Mouse (Mus musculus) MEL (cell line): Measurements from ENCODE around the gene Ssr2. TPM values are rescaled to one million over a fixed set of nuclear protein-coding genes. Genes with fewer than 3 reads are reported as not detected.
"Not testable (repeated sequence)": the region's sequence is repeated elsewhere in the genome, so short reads cannot be mapped to it uniquely, and the experiment has no call there.

ENCODE experiments used
- DNase-seq: peaks from one replicate; pipeline ENCODE4 v3.0.0; 2011; ENCODE audit warnings: low read depth, low spot score
- H3K27ac ChIP-seq: 2 replicates; pipeline ENCODE4 v1.5.1; 2012; ENCODE audit warnings: low read depth, mild to moderate bottlenecking, control low read depth, low read length, moderate library complexity; ENCODE audit not compliant: control insufficient read depth
- H3K27me3 ChIP-seq, 2 experiments: fragments of 150-350 bp in 1 of 2; sonication (generic) in 1 of 2; 2 replicates each; pipeline ENCODE4 v1.6.1; 2012; ENCODE audit warnings: low read length in 2 of 2, mild to moderate bottlenecking in 2 of 2, improper control_type of control experiment in 1 of 2, moderate library complexity in 1 of 2; ENCODE audit not compliant: insufficient read depth in 2 of 2, control insufficient read depth in 1 of 2
- H3K36me3 ChIP-seq, 2 experiments: 2 replicates each; pipeline ENCODE4 v1.6.1; 2012 to 2014; ENCODE audit warnings: low read length in 2 of 2, improper control_type of control experiment in 1 of 2, inconsistent platforms in 1 of 2, mild to moderate bottlenecking in 1 of 2; ENCODE audit not compliant: insufficient read depth in 2 of 2, control insufficient read depth in 1 of 2
- H3K4me1 ChIP-seq, 2 experiments: fragments of 150-350 bp in 1 of 2; sonication (generic) in 1 of 2; 2 replicates each; pipeline ENCODE4 v1.6.1; 2012; ENCODE audit warnings: low read length in 2 of 2, improper control_type of control experiment in 1 of 2, mild to moderate bottlenecking in 1 of 2; ENCODE audit not compliant: insufficient read depth in 2 of 2, control insufficient read depth in 1 of 2
- H3K4me3 ChIP-seq, 2 experiments: fragments of 150-350 bp in 1 of 2; sonication (generic) in 1 of 2; 2 replicates each; pipeline ENCODE4 v1.5.1; 2012; ENCODE audit warnings: low read depth in 2 of 2, low read length in 2 of 2, mild to moderate bottlenecking in 2 of 2, moderate library complexity in 2 of 2, control low read depth in 1 of 2, improper control_type of control experiment in 1 of 2; ENCODE audit not compliant: control insufficient read depth in 1 of 2, insufficient read depth in 1 of 2
- H3K79me2 ChIP-seq: 2 replicates; pipeline ENCODE4 v1.6.1; 2012; ENCODE audit warnings: mild to moderate bottlenecking, low read length, moderate library complexity; ENCODE audit not compliant: control insufficient read depth, poor library complexity, insufficient read depth
- H3K9ac ChIP-seq: 2 replicates; pipeline ENCODE4 v1.6.1; 2012; ENCODE audit warnings: low read depth, mild to moderate bottlenecking, control low read depth, low read length, moderate library complexity; ENCODE audit not compliant: control insufficient read depth, poor library complexity, severe bottlenecking
- H3K9me3 ChIP-seq: fragments of 150-350 bp; sonication (generic); replicated peaks from 2 replicates; pipeline ENCODE4 v1.6.1; 2012; ENCODE audit warnings: mild to moderate bottlenecking, low read length, improper control_type of control experiment, moderate library complexity; ENCODE audit not compliant: insufficient read depth
- BHLHE40 ChIP-seq: IDR thresholded peaks from 2 replicates; pipeline ENCODE4 v1.6.1; 2012; ENCODE audit warnings: low read depth, mild to moderate bottlenecking, inconsistent platforms, low read length, improper control_type of control experiment, borderline replicate concordance
- CHD1 ChIP-seq: IDR thresholded peaks from 2 replicates; pipeline ENCODE4 v1.6.1; 2012; ENCODE audit warnings: low read depth, mild to moderate bottlenecking, inconsistent platforms, low read length, improper control_type of control experiment
- E2F4 ChIP-seq: IDR thresholded peaks from 2 replicates; pipeline ENCODE4 v1.6.1; 2011; ENCODE audit warnings: low read depth, low read length, improper control_type of control experiment, borderline replicate concordance
- GABPA ChIP-seq: IDR thresholded peaks from 2 replicates; pipeline ENCODE4 v1.6.1; 2012; ENCODE audit warnings: low read depth, mild to moderate bottlenecking, inconsistent platforms, low read length, improper control_type of control experiment, moderate library complexity
- GATA1 ChIP-seq: IDR thresholded peaks from 2 replicates; pipeline ENCODE4 v1.6.1; 2011; ENCODE audit warnings: low read depth, low read length, improper control_type of control experiment
- HCFC1 ChIP-seq: IDR thresholded peaks from 2 replicates; pipeline ENCODE4 v1.6.1; 2012; ENCODE audit warnings: low read depth, mild to moderate bottlenecking, inconsistent platforms, low read length, improper control_type of control experiment, moderate library complexity
- KAT2A ChIP-seq: conservative IDR thresholded peaks from 2 replicates; pipeline ENCODE4 v1.6.1; 2012; ENCODE audit warnings: low read depth, low read length, improper control_type of control experiment, inconsistent platforms
- MAFK ChIP-seq: IDR thresholded peaks from 2 replicates; pipeline ENCODE4 v1.6.1; 2011; ENCODE audit warnings: low read depth, mild to moderate bottlenecking, low read length, improper control_type of control experiment, borderline replicate concordance
- MAX ChIP-seq: IDR thresholded peaks from 2 replicates; pipeline ENCODE4 v1.6.1; 2011; ENCODE audit warnings: low read length, improper control_type of control experiment
- MEF2A ChIP-seq: IDR thresholded peaks from 2 replicates; pipeline ENCODE4 v1.6.1; 2014; ENCODE audit warnings: low read depth, mild to moderate bottlenecking, inconsistent platforms, low read length, improper control_type of control experiment; ENCODE audit not compliant: poor library complexity, insufficient replicate concordance, severe bottlenecking; ENCODE audit errors: extremely low read depth
- MXI1 ChIP-seq: IDR thresholded peaks from 2 replicates; pipeline ENCODE4 v1.6.1; 2011; ENCODE audit warnings: mild to moderate bottlenecking, low read depth, low read length, improper control_type of control experiment
- MYB ChIP-seq: IDR thresholded peaks from 2 replicates; pipeline ENCODE4 v1.6.1; 2011; ENCODE audit warnings: mild to moderate bottlenecking, low read depth, low read length, improper control_type of control experiment
- MYC ChIP-seq: IDR thresholded peaks from 2 replicates; pipeline ENCODE4 v1.6.1; 2011; ENCODE audit warnings: low read depth, mild to moderate bottlenecking, low read length, improper control_type of control experiment, moderate library complexity
- NRF1 ChIP-seq: IDR thresholded peaks from 2 replicates; pipeline ENCODE4 v1.6.1; 2014; ENCODE audit warnings: low read depth, mild to moderate bottlenecking, inconsistent platforms, low read length, improper control_type of control experiment, moderate library complexity; ENCODE audit not compliant: poor library complexity, insufficient read depth, severe bottlenecking
- POLR2A ChIP-seq, 2 experiments: IDR thresholded peaks; 2 replicates each; pipeline ENCODE4 v1.6.1; 2011 to 2012; ENCODE audit warnings: low read length in 2 of 2, mild to moderate bottlenecking in 2 of 2, control low read depth in 1 of 2, improper control_type of control experiment in 1 of 2, low read depth in 1 of 2, moderate library complexity in 1 of 2; ENCODE audit not compliant: control insufficient read depth in 1 of 2, insufficient read depth in 1 of 2, poor library complexity in 1 of 2
- POLR2AphosphoS2 ChIP-seq: IDR thresholded peaks from 2 replicates; pipeline ENCODE4 v1.6.1; 2011; ENCODE audit warnings: low read length, improper control_type of control experiment
- POLR2AphosphoS5 ChIP-seq: IDR thresholded peaks from 2 replicates; pipeline ENCODE4 v1.6.1; 2012; ENCODE audit warnings: low read depth, borderline replicate concordance, mild to moderate bottlenecking, inconsistent platforms, low read length, moderate library complexity, mixed read lengths
- RCOR1 ChIP-seq: IDR thresholded peaks from 2 replicates; pipeline ENCODE4 v1.6.1; 2012; ENCODE audit warnings: low read depth, mild to moderate bottlenecking, inconsistent platforms, low read length, improper control_type of control experiment
- SIN3A ChIP-seq: IDR thresholded peaks from 2 replicates; pipeline ENCODE4 v1.6.1; 2012; ENCODE audit warnings: low read length, improper control_type of control experiment, inconsistent platforms
- TCF12 ChIP-seq: IDR thresholded peaks from 2 replicates; pipeline ENCODE4 v1.6.1; 2014; ENCODE audit warnings: low read depth, mild to moderate bottlenecking, inconsistent platforms, low read length, improper control_type of control experiment, moderate library complexity
- UBTF ChIP-seq: IDR thresholded peaks from 2 replicates; pipeline ENCODE4 v1.6.1; 2012; ENCODE audit warnings: low read depth, mild to moderate bottlenecking, inconsistent platforms, low read length, improper control_type of control experiment, moderate library complexity, borderline replicate concordance; ENCODE audit not compliant: insufficient read depth
- USF1 ChIP-seq: IDR thresholded peaks from 2 replicates; pipeline ENCODE4 v1.6.1; 2014; ENCODE audit warnings: low read depth, mild to moderate bottlenecking, inconsistent platforms, low read length, improper control_type of control experiment, moderate library complexity
- ZNF384 ChIP-seq: IDR thresholded peaks from 2 replicates; pipeline ENCODE4 v1.6.1; 2012; ENCODE audit warnings: low read depth, mild to moderate bottlenecking, inconsistent platforms, low read length, improper control_type of control experiment
- polyA plus RNA-seq, 2 experiments: library from polyadenylated mRNA; stranded (reverse) in 1 of 2; unstranded in 1 of 2; fragments of >175 nt in 1 of 2; fragments of >200 nt in 1 of 2; gene quantifications; 2 replicates each; pipeline versions ENCODE4 v1.2.1 to v1.2.4; 2012; ENCODE audit warnings: low replicate concordance in 2 of 2, low read depth in 1 of 2; ENCODE audit not compliant: insufficient read length in 2 of 2, insufficient read depth in 1 of 2, missing spikeins in 1 of 2
- total RNA-seq: library from RNA; depleted of rRNA; stranded (reverse); fragments of 300-350 nt; gene quantifications from 2 replicates; pipeline ENCODE4 v1.2.3, GENCODE M21; 2012

The Ssr2 gene
- total and polyA plus RNA-seq, 3 experiments, result 176 to 706 (median 594) TPM

DNA sequence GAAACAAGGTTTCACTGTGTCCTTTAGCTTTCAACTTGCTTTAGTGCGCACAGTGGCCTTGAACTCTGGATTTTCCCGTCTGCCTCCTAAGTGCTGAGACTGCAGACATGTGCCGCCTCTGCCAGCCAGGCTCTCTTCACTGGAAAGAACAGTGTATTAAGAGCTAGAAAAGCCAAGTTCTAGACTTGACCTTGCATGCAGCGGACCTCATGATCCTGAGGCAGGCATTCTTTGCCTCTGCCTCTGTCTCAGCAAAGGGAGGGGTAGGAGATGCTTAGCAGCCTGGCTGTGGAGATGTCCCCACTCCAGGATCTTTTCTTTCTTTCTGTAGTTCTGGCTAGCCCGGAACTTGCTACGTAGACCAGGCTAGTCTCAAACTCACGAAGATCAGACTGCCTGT, 29.2 kb downstream of the Ssr2 start:
- peaks cover 6 to 18% of the 10 kb centered on the region in 2 experiments; a peak in 3 of 4 replicates for H3K4me1 ChIP-seq

DNA sequence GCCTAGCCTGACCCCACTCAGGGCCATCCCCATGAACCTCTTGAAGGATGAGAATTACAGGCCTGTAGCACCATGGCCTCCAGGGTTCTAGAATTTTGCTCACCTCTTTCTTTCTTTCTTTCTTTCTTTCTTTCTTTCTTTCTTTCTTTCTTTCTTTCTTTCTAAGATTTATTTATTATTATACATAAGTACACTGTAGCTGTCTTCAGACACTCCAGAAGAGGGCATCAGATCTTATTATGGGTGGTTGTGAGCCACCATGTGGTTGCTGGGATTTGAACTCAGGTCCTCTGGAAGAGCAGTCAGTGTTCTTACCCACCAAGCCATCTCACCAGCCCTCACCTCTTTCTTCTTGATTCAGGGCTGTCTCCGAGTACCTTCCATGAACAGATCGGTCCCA, 30.0 kb downstream of the Ssr2 start, which contains the start of gene Arhgef2:
Arhgef2 (plus strand) TSS at position 301 of the 400 bp plus-strand sequence.
- Histone ChIP-seq H3K4me1 (peaks cover 6 to 18% of the 10 kb centered on the region in 2 experiments; a peak in 3 of 4 replicates), H3K36me3 (peaks cover 0 to 16% of the 10 kb centered on the region in 2 experiments; a peak in 2 of 4 replicates), H3K9ac (peak within 1 kb of the TSS; percentile 30), H3K27ac (peak within 1 kb of the TSS; percentile 30), H3K4me3 (peak within 1 kb of the TSS; percentile 10 to 13; a peak in 3 of 4 replicates)
- DNase-seq, H3K27me3 ChIP-seq, H3K9me3 ChIP-seq, H3K79me2 ChIP-seq: not testable (repeated sequence)

More for the DNA sequence above, 29.2 kb downstream of the Ssr2 start:
- Histone ChIP-seq H3K9me3 (no peaks in the 10 kb centered on the region), H3K27ac (no peak overlapping the region), H3K27me3 (no peaks in the 10 kb centered on the region), H3K79me2 (no peaks in the 10 kb centered on the region; the same call in 1 of the 2 replicates), H3K9ac (no peak overlapping the region), H3K36me3 (peaks cover 0 to 16% of the 10 kb centered on the region in 2 experiments; a peak in 2 of 4 replicates), H3K4me3 (no peak overlapping the region)
- no peak for TF ChIP-seq GABPA
- TF ChIP-seq TCF12, result no peak
- TF ChIP-seq MAX, result no peak
- no peak for TF ChIP-seq UBTF
- TF ChIP-seq USF1, result no peak
- TF ChIP-seq E2F4, result no peak
- TF ChIP-seq BHLHE40, result no peak
- DNase-seq, result no peak

DNA sequence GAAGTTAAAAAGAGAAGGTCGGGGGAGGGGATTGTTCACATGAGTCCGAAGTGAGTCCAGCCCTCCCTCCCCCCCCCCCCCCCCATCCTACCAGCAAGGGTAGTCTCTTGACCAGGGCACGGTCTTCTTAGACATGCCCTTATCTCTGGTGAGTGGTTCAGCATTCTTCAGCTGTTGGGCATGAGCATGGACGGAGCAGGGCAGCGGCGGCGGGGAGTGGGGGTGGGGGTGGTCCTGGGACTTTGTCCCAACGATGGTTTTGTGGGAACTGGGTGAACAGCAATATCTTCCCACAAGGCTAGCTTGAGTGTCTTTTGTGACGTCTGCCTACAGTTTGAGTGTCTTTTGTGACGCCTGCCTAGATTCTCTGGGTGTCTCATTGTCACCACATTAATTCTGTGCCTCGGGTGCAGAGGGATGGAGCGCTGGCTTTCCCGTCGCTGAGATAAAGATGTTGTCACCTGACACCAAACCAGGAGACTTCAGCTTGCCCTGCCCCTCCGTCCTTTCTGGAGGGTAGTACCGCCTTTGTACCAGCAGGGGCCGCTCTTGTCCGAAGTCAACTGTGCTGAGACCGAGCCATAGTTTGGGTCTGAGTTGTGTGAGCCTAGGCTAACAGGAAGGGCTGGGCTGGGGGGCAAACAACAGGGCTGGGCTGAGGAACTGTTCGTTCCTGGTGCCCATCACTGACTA, 31.5 kb downstream of the Ssr2 start:
- H3K9ac ChIP-seq, result peak overlapping the region; percentile 57
- DNase-seq, result peak; percentile 97
- H3K27ac ChIP-seq, result peak overlapping the region; percentile 56
- no peaks in the 10 kb centered on the region for H3K9me3 ChIP-seq
- peak overlapping the region; percentile 35 to 36 for H3K4me3 ChIP-seq
- H3K27me3 ChIP-seq, result no peaks in the 10 kb centered on the region
- peaks cover 9 to 22% of the 10 kb centered on the region in 2 experiments for H3K4me1 ChIP-seq
- peaks cover 0 to 19% of the 10 kb centered on the region in 2 experiments; a peak in 2 of 4 replicates for H3K36me3 ChIP-seq
- no peaks in the 10 kb centered on the region; the same call in 1 of the 2 replicates for H3K79me2 ChIP-seq
- TF ChIP-seq KAT2A (no peak), POLR2AphosphoS2 (no peak; the same call in 1 of the 2 replicates), MYC (no peak), TCF12 (peak; percentile 60), MEF2A (no peak), CHD1 (no peak), SIN3A (peak; percentile 89), MAFK (no peak), MYB (no peak), RCOR1 (peak; percentile 41; the same call in 1 of the 2 replicates), POLR2A (IDR thresholded peaks at IDR 0.05; ENCODE audit: control insufficient read depth in 1 of 2, insufficient read depth in 1 of 2, low read depth in 1 of 2, low read length in 2 of 2, poor library complexity in 1 of 2) (peak; percentile 32 to 47; a peak in 1 of 4 replicates), UBTF (no peak), MAX (peak; percentile 73), HCFC1 (peak; percentile 77), MXI1 (peak; percentile 81), GATA1 (peak; percentile 66), ZNF384 (0 out of 2 replicates have a peak, but pooled peaks have one; percentile 5), GABPA (no peak), NRF1 (0 out of 2 replicates have a peak, but pooled peaks have one; percentile 19), POLR2AphosphoS5 (no peak)
